Mouse (Mus musculus): Measurements from ENCODE around the gene Thra. TPM values are rescaled to one million over a fixed set of nuclear protein-coding genes. Genes with fewer than 3 reads are reported as not detected.
"Not testable (repeated sequence)": the region's sequence is repeated elsewhere in the genome, so short reads cannot be mapped to it uniquely, and the experiment has no call there.

Gene Thra
- polyA plus RNA-seq, 1 experiment from 2014 or later = 93.5 TPM

GRCm38 (mm10) chr11:98705021-98705420, 35.4 kb upstream of the Thra start:
- H3K36me3 ChIP-seq (ENCODE audit: poor library complexity, severe bottlenecking) = peaks cover 68% of the 10 kb centered on the region

GRCm38 (mm10) chr11:98707401-98708281, 32.8 kb upstream of the Thra start:
- no peak overlapping the region for H3K27ac ChIP-seq
- H3K4me3 ChIP-seq = no peak overlapping the region
- H3K4me2 ChIP-seq = no peak overlapping the region
- no peaks in the 10 kb centered on the region for H3K9me3 ChIP-seq (replicated peaks)
- ATAC-seq = no peak
- 92% methylated on average over 22 of the region's 22 CpGs for WGBS
- 0 out of 2 replicates have a peak, but pooled peaks cover under 1% of the 10 kb centered on the region for H3K4me1 ChIP-seq
- H3K36me3 ChIP-seq (ENCODE audit: poor library complexity, severe bottlenecking) = peaks cover 89% of the 10 kb centered on the region
- H3K9ac ChIP-seq = no peak overlapping the region
- no peaks in the 10 kb centered on the region for H3K27me3 ChIP-seq

More at GRCm38 (mm10) chr11:98705021-98705420, 35.4 kb upstream of the Thra start:
- 87% methylated on average over 10 of the region's 10 CpGs for WGBS
- 0 out of 2 replicates have a peak, but pooled peaks cover 6% of the 10 kb centered on the region for H3K4me1 ChIP-seq
- H3K27ac ChIP-seq = no peak overlapping the region
- H3K27me3 ChIP-seq = no peaks in the 10 kb centered on the region
- H3K4me3 ChIP-seq = no peak overlapping the region
- no peak for ATAC-seq
- H3K9ac ChIP-seq = peak overlapping the region; percentile 26; the same call in 1 of the 2 replicates
- H3K9me3 ChIP-seq (replicated peaks) = no peaks in the 10 kb centered on the region
- H3K4me2 ChIP-seq = no peak overlapping the region

GRCm38 (mm10) chr11:98708282-98708956, 32.0 kb upstream of the Thra start:
- no peak for ATAC-seq
- H3K4me2 ChIP-seq = no peak overlapping the region
- no peaks in the 10 kb centered on the region for H3K27me3 ChIP-seq
- no peak overlapping the region for H3K27ac ChIP-seq
- no peaks in the 10 kb centered on the region for H3K9me3 ChIP-seq (replicated peaks)
- H3K36me3 ChIP-seq (ENCODE audit: poor library complexity, severe bottlenecking) = peaks cover 95% of the 10 kb centered on the region
- no peaks in the 10 kb centered on the region for H3K4me1 ChIP-seq
- 91% methylated on average over 19 of the region's 19 CpGs for WGBS
- no peak overlapping the region for H3K4me3 ChIP-seq
- H3K9ac ChIP-seq = no peak overlapping the region

- no peaks in the 10 kb centered on the region for H3K4me1 ChIP-seq
- WGBS = 89% methylated on average over 26 of the region's 26 CpGs
- no peak overlapping the region for H3K4me3 ChIP-seq
- no peak for ATAC-seq
- no peak overlapping the region for H3K27ac ChIP-seq
- no peak overlapping the region for H3K9ac ChIP-seq
- H3K27me3 ChIP-seq = no peaks in the 10 kb centered on the region
- no peak overlapping the region for H3K4me2 ChIP-seq
- H3K36me3 ChIP-seq (ENCODE audit: poor library complexity, severe bottlenecking) = peaks cover 95% of the 10 kb centered on the region
- no peaks in the 10 kb centered on the region for H3K9me3 ChIP-seq (replicated peaks)
Measured at GRCm38 (mm10) chr11:98709001-98709741, 31.3 kb upstream of the Thra start.

GRCm38 (mm10) chr11:98710416-98711045, 29.9 kb upstream of the Thra start:
- Histone ChIP-seq H3K9me3 (replicated peaks) (no peaks in the 10 kb centered on the region), H3K4me2 (no peak overlapping the region), H3K36me3 (ENCODE audit: poor library complexity, severe bottlenecking) (peaks cover 95% of the 10 kb centered on the region), H3K4me1 (no peaks in the 10 kb centered on the region), H3K4me3 (no peak overlapping the region), H3K27me3 (no peaks in the 10 kb centered on the region), H3K9ac (no peak overlapping the region), H3K27ac (no peak overlapping the region)
- 0 out of 2 replicates have a peak, but pooled peaks have one; percentile 24 for ATAC-seq
- WGBS = 50% methylated on average over 12 of the region's 12 CpGs

- Histone ChIP-seq H3K27ac (no peak overlapping the region), H3K4me3 (no peak overlapping the region), H3K9ac (no peak overlapping the region), H3K27me3 (no peaks in the 10 kb centered on the region), H3K4me2 (no peak overlapping the region), H3K4me1 (no peaks in the 10 kb centered on the region), H3K9me3 (replicated peaks) (no peaks in the 10 kb centered on the region), H3K36me3 (ENCODE audit: poor library complexity, severe bottlenecking) (peaks cover 95% of the 10 kb centered on the region)
- 92% methylated on average over 4 of the region's 4 CpGs for WGBS
- no peak for ATAC-seq
Measured at GRCm38 (mm10) chr11:98711046-98711434, 29.4 kb upstream of the Thra start.

GRCm38 (mm10) chr11:98712009-98712408, 28.4 kb upstream of the Thra start:
- not testable (repeated sequence) for H3K4me3 ChIP-seq; H3K9me3 ChIP-seq (replicated peaks); H3K4me2 ChIP-seq; H3K9ac ChIP-seq; ATAC-seq; H3K4me1 ChIP-seq; H3K27me3 ChIP-seq
- Histone ChIP-seq H3K27ac (peak overlapping the region; percentile 35; the same call in 1 of the 2 replicates), H3K36me3 (ENCODE audit: poor library complexity, severe bottlenecking) (peaks cover 93% of the 10 kb centered on the region)
- WGBS = 85% methylated on average over 6 of the region's 6 CpGs

- ATAC-seq = no peak
- Histone ChIP-seq H3K36me3 (ENCODE audit: poor library complexity, severe bottlenecking) (peaks cover 92% of the 10 kb centered on the region), H3K27me3 (no peaks in the 10 kb centered on the region), H3K27ac (no peak overlapping the region), H3K9me3 (replicated peaks) (no peaks in the 10 kb centered on the region), H3K4me1 (peaks cover 8% of the 10 kb centered on the region), H3K4me2 (no peak overlapping the region), H3K9ac (no peak overlapping the region), H3K4me3 (no peak overlapping the region)
- 90% methylated on average over 12 of the region's 12 CpGs for WGBS
Measured at GRCm38 (mm10) chr11:98713703-98714102, 26.7 kb upstream of the Thra start.

GRCm38 (mm10) chr11:98715946-98716345, 24.5 kb upstream of the Thra start:
- WGBS = 95% methylated on average over 9 of the region's 9 CpGs
- Histone ChIP-seq H3K27ac (no peak overlapping the region), H3K4me2 (no peak overlapping the region), H3K9ac (no peak overlapping the region), H3K27me3 (no peaks in the 10 kb centered on the region), H3K36me3 (ENCODE audit: poor library complexity, severe bottlenecking) (peaks cover 71% of the 10 kb centered on the region), H3K4me1 (peaks cover 8% of the 10 kb centered on the region), H3K9me3 (replicated peaks) (no peaks in the 10 kb centered on the region), H3K4me3 (no peak overlapping the region)
- ATAC-seq = no peak

GRCm38 (mm10) chr11:98717904-98718303, 22.5 kb upstream of the Thra start:
- no peak overlapping the region for H3K4me3 ChIP-seq
- 12% methylated on average over 13 of the region's 13 CpGs for WGBS
- H3K9me3 ChIP-seq (replicated peaks) = no peaks in the 10 kb centered on the region
- 0 out of 2 replicates have a peak overlapping the region, but pooled peaks have one; percentile 13 for H3K9ac ChIP-seq
- no peak for ATAC-seq
- H3K4me2 ChIP-seq = no peak overlapping the region
- no peaks in the 10 kb centered on the region for H3K27me3 ChIP-seq
- no peak overlapping the region for H3K27ac ChIP-seq
- H3K4me1 ChIP-seq = peaks cover 14% of the 10 kb centered on the region
- H3K36me3 ChIP-seq (ENCODE audit: poor library complexity, severe bottlenecking) = peaks cover 61% of the 10 kb centered on the region

GRCm38 (mm10) chr11:98720756-98721155, 19.7 kb upstream of the Thra start:
- Histone ChIP-seq H3K9ac (no peak overlapping the region), H3K4me2 (no peak overlapping the region), H3K9me3 (replicated peaks) (no peaks in the 10 kb centered on the region), H3K36me3 (ENCODE audit: poor library complexity, severe bottlenecking) (peaks cover 53% of the 10 kb centered on the region), H3K27me3 (no peaks in the 10 kb centered on the region), H3K27ac (no peak overlapping the region), H3K4me3 (no peak overlapping the region), H3K4me1 (peaks cover 14% of the 10 kb centered on the region)
- no peak for ATAC-seq
- WGBS = 71% methylated on average over 2 of the region's 2 CpGs
